Comparison of ENCODE assay signal across 9 mouse cellular contexts in genomic region chr9:68888670-68889069, GRCm38 (mm10).
DNase-seq lines count a peak whose midpoint lies in the region; ATAC-seq and TF ChIP-seq lines count a peak whose summit lies in the region.
"Had no signal": no experiment of that assay in that cellular context is flagged by ENCODE, and none has a peak within 500 bp of the region (broad histone marks: within the 10 kb centered on the region; RNA-seq: fewer than 3 reads in every experiment).

No protein-coding gene starts in this region.

- TF ChIP-seq RAD21 in CH12.LX (IDR thresholded peaks at IDR 0.05; ENCODE audit: low read depth, low read length) = no peak

- H3K4me3 ChIP-seq in hindbrain, embryonic 15.5 days = no peak overlapping the region
- no peak overlapping the region for H3K4me3 ChIP-seq in hindbrain, embryonic 10.5 days
- H3K4me3 ChIP-seq in CH12.LX (replicated peaks in 1 of 3; ENCODE audit: low read depth in 2 of 3, low read length in 2 of 3, poor library complexity in 1 of 3) = no peak overlapping the region
- no peak overlapping the region for H3K4me3 ChIP-seq in forebrain, postnatal 0 days (ENCODE audit: low read depth, low read length)
- peak overlapping the region; percentile 15; the same call in 1 of the 2 replicates for H3K4me3 ChIP-seq in lung, postnatal 0 days (ENCODE audit: low read depth, low read length)
- no peak overlapping the region; the same call in 1 of the 2 replicates for H3K4me3 ChIP-seq in thymus, adult 2 months (ENCODE audit: control insufficient read depth, insufficient read depth, low read length)
- H3K4me3 ChIP-seq: limb, embryonic 15.5 days had no signal

- no peaks in the 10 kb centered on the region for H3K79me2 ChIP-seq in CH12.LX (replicated peaks; ENCODE audit: control insufficient read depth, extremely low read depth, insufficient read depth, poor library complexity, severe bottlenecking)

- H3K9ac ChIP-seq in hindbrain, embryonic 15.5 days = no peak overlapping the region
- H3K9ac ChIP-seq in CH12.LX (ENCODE audit: insufficient read depth, low read depth) = no peak overlapping the region
- no peak overlapping the region for H3K9ac ChIP-seq in forebrain, postnatal 0 days
- H3K9ac ChIP-seq in lung, postnatal 0 days (replicated peaks; ENCODE audit: low read depth) = no peak overlapping the region
- H3K9ac ChIP-seq: limb, embryonic 15.5 days had no signal

- ATAC-seq in hindbrain, embryonic 15.5 days (ENCODE audit: low FRiP score, low read depth) = peak; percentile 42; the same call in 1 of the 2 replicates
- ATAC-seq in forebrain, postnatal 0 days = peak; percentile 84
- peak; percentile 72 for ATAC-seq in lung, postnatal 0 days

- H3K4me2 ChIP-seq in hindbrain, embryonic 15.5 days = peak overlapping the region; percentile 25; the same call in 1 of the 2 replicates
- no peak overlapping the region for H3K4me2 ChIP-seq in CH12.LX (ENCODE audit: insufficient read depth, low read depth, poor library complexity, severe bottlenecking)
- peak overlapping the region; percentile 2; the same call in 1 of the 2 replicates for H3K4me2 ChIP-seq in forebrain, postnatal 0 days (ENCODE audit: low read depth)
- peak overlapping the region; percentile 11; the same call in 1 of the 2 replicates for H3K4me2 ChIP-seq in lung, postnatal 0 days (replicated peaks; ENCODE audit: low read depth, low read length)
- H3K4me2 ChIP-seq: limb, embryonic 15.5 days had no signal

- 25% methylated on average over 8 of the region's 8 CpGs for WGBS in hindbrain, embryonic 15.5 days
- WGBS in hindbrain, embryonic 10.5 days = 53% methylated on average over 8 of the region's 8 CpGs
- 15% methylated on average over 8 of the region's 8 CpGs for WGBS in forebrain, postnatal 0 days
- 31% methylated on average over 8 of the region's 8 CpGs for WGBS in lung, postnatal 0 days
- 11% methylated on average over 8 of the region's 8 CpGs for WGBS in thymus, adult 2 months

- in situ Hi-C loops in CH12.LX (cut with MboI; ENCODE audit: low pct_ligation_motif_present, low pct_unique_long_range_greater_than_20kb, low sequenced_read_pairs) = no loop called here

- no peak for TF ChIP-seq EP300 in CH12.LX (IDR thresholded peaks at IDR 0.05; ENCODE audit: low read length)
- TF ChIP-seq EP300 in lung, postnatal 0 days (IDR thresholded peaks at IDR 0.05) = no peak

- H3K9me3 ChIP-seq in hindbrain, embryonic 15.5 days = no peaks in the 10 kb centered on the region
- no peaks in the 10 kb centered on the region for H3K9me3 ChIP-seq in hindbrain, embryonic 10.5 days
- H3K9me3 ChIP-seq in CH12.LX (replicated peaks; ENCODE audit: low read length) = peaks cover 30% of the 10 kb centered on the region
- no peaks in the 10 kb centered on the region for H3K9me3 ChIP-seq in forebrain, postnatal 0 days (ENCODE audit: low read length)
- H3K9me3 ChIP-seq in lung, postnatal 0 days (ENCODE audit: low read length) = no peaks in the 10 kb centered on the region
- H3K9me3 ChIP-seq: limb, embryonic 15.5 days had no signal

- H3K27ac ChIP-seq in hindbrain, embryonic 15.5 days (replicated peaks) = no peak overlapping the region
- H3K27ac ChIP-seq in hindbrain, embryonic 10.5 days = no peak overlapping the region
- H3K27ac ChIP-seq in CH12.LX (ENCODE audit: insufficient read depth, low read depth) = no peak overlapping the region
- H3K27ac ChIP-seq in forebrain, postnatal 0 days (ENCODE audit: low read depth, low read length) = peak overlapping the region; percentile 35; the same call in 1 of the 2 replicates
- H3K27ac ChIP-seq in lung, postnatal 0 days (ENCODE audit: low read length) = no peak overlapping the region
- no peak overlapping the region for H3K27ac ChIP-seq in thymus, adult 2 months (ENCODE audit: control insufficient read depth, insufficient read depth, low read length)
- H3K27ac ChIP-seq: limb, embryonic 15.5 days had no signal

- H3K27me3 ChIP-seq in hindbrain, embryonic 15.5 days = no peaks in the 10 kb centered on the region
- H3K27me3 ChIP-seq in hindbrain, embryonic 10.5 days (ENCODE audit: insufficient read depth, poor library complexity, severe bottlenecking) = 0 out of 2 replicates have a peak, but pooled peaks cover 4% of the 10 kb centered on the region
- H3K27me3 ChIP-seq in CH12.LX (replicated peaks) = no peaks in the 10 kb centered on the region
- H3K27me3 ChIP-seq in forebrain, postnatal 0 days (ENCODE audit: insufficient read depth, low read length) = no peaks in the 10 kb centered on the region
- no peaks in the 10 kb centered on the region for H3K27me3 ChIP-seq in lung, postnatal 0 days (replicated peaks; ENCODE audit: insufficient read depth, low read length)
- H3K27me3 ChIP-seq in thymus, adult 2 months (ENCODE audit: control insufficient read depth, insufficient read depth, low read length) = no peaks in the 10 kb centered on the region
- H3K27me3 ChIP-seq: limb, embryonic 15.5 days had no signal

- H3K36me3 ChIP-seq in hindbrain, embryonic 15.5 days = no peaks in the 10 kb centered on the region
- no peaks in the 10 kb centered on the region for H3K36me3 ChIP-seq in hindbrain, embryonic 10.5 days
- H3K36me3 ChIP-seq in CH12.LX (replicated peaks in 1 of 2; ENCODE audit: control insufficient read depth in 1 of 2, insufficient read depth in 1 of 2, low read length in 1 of 2) = no peaks in the 10 kb centered on the region
- H3K36me3 ChIP-seq in forebrain, postnatal 0 days (ENCODE audit: insufficient read depth) = no peaks in the 10 kb centered on the region
- H3K36me3 ChIP-seq in lung, postnatal 0 days (ENCODE audit: insufficient read depth, low read length) = no peaks in the 10 kb centered on the region
- no peaks in the 10 kb centered on the region for H3K36me3 ChIP-seq in thymus, adult 2 months (ENCODE audit: control insufficient read depth, insufficient read depth, low read length)
- H3K36me3 ChIP-seq: limb, embryonic 15.5 days had no signal

- H3K4me1 ChIP-seq in hindbrain, embryonic 15.5 days (replicated peaks) = peaks cover 11% of the 10 kb centered on the region
- H3K4me1 ChIP-seq in hindbrain, embryonic 10.5 days (replicated peaks) = no peaks in the 10 kb centered on the region
- peaks cover 0 to 7% of the 10 kb centered on the region in 2 experiments; a peak in 1 of 4 replicates for H3K4me1 ChIP-seq in CH12.LX (ENCODE audit: control insufficient read depth in 1 of 2, insufficient read depth in 2 of 2)
- peaks cover 7% of the 10 kb centered on the region for H3K4me1 ChIP-seq in forebrain, postnatal 0 days (ENCODE audit: insufficient read depth)
- H3K4me1 ChIP-seq in lung, postnatal 0 days (ENCODE audit: insufficient read depth, low read depth, low read length) = peaks cover 5% of the 10 kb centered on the region
- peaks cover 18% of the 10 kb centered on the region for H3K4me1 ChIP-seq in thymus, adult 2 months (replicated peaks; ENCODE audit: control insufficient read depth, insufficient read depth, low read length)

- DNase-seq in hindbrain, embryonic 10.5 days (ENCODE audit: low spot score) = no peak
- DNase-seq in CH12.LX (ENCODE audit: extremely low read depth) = peak; percentile 5
- peak; percentile 82 for DNase-seq in forebrain, postnatal 0 days
- peak; percentile 32 for DNase-seq in kidney, adult 18-20 months
- peak; percentile 85 for DNase-seq in lung, postnatal 0 days (ENCODE audit: low spot score)
- peak; percentile 19 for DNase-seq in thymus, adult 2 months
- no peak for DNase-seq in cerebellum, adult 11 months

- TF ChIP-seq CTCF in CH12.LX (conservative IDR thresholded peaks at IDR 0.05 in 1 of 2, IDR thresholded peaks at IDR 0.05 in 1 of 2; ENCODE audit: low read depth in 2 of 2, low read length in 2 of 2) = no peak
- no peak for TF ChIP-seq CTCF in forebrain, postnatal 0 days (IDR thresholded peaks at IDR 0.05; ENCODE audit: low read depth)
- TF ChIP-seq CTCF in lung, postnatal 0 days (IDR thresholded peaks at IDR 0.05) = no peak
- no peak for TF ChIP-seq CTCF in thymus, adult 2 months (IDR thresholded peaks at IDR 0.05; ENCODE audit: borderline replicate concordance, control insufficient read depth, extremely low read depth, insufficient read depth, low read length, poor library complexity)

- dilution Hi-C loops in CH12.LX (cut with MboI; ENCODE audit: extremely low pct_ligation_motif_present, extremely low pct_unique_long_range_greater_than_20kb, low sequenced_read_pairs) = no loop called here

- no peak for TF ChIP-seq POLR2A in CH12.LX (IDR thresholded peaks at IDR 0.05; ENCODE audit: low read depth, low read length)
- no peak for TF ChIP-seq POLR2A in thymus, adult 2 months (IDR thresholded peaks at IDR 0.05; ENCODE audit: control insufficient read depth, extremely low read depth, insufficient read depth, low read length, poor library complexity)

TF ChIP-seq in CH12.LX, 34 proteins besides CTCF, POLR2A, EP300 and RAD21:
- TF ChIP-seq MXI1 (IDR thresholded peaks at IDR 0.05; ENCODE audit: low read depth, low read length) = no peak
- no peak for TF ChIP-seq MAZ (IDR thresholded peaks at IDR 0.05; ENCODE audit: low read depth, low read length)
- no peak for TF ChIP-seq ELF1 (IDR thresholded peaks at IDR 0.05; ENCODE audit: low read depth, low read length)
- TF ChIP-seq MAFK (IDR thresholded peaks at IDR 0.05; ENCODE audit: insufficient replicate concordance, low read length) = no peak
- no peak for TF ChIP-seq MYC (IDR thresholded peaks at IDR 0.05; ENCODE audit: low read depth, low read length)
- TF ChIP-seq ZKSCAN1 (IDR thresholded peaks at IDR 0.05; ENCODE audit: borderline replicate concordance, low read depth, low read length) = no peak

Comparison
In these comparisons a context has a peak if more than half of its experiments do, and no peak if none do; other contexts are left out.
1. DNase-seq: peak in CH12.LX (single experiment), forebrain, postnatal 0 days (single experiment), kidney, adult 18-20 months (single experiment), lung, postnatal 0 days (single experiment) and thymus, adult 2 months (single experiment); none in hindbrain, embryonic 10.5 days (single experiment) and cerebellum, adult 11 months (single experiment).
2. Peak in every context shown above with its lines, with median percentiles within 50 percentile points of each other: ATAC-seq.